Mouse (Mus musculus): ENCODE data around the gene Ppara. TPM values are rescaled to one million over a fixed set of nuclear protein-coding genes. Genes with fewer than 3 reads are reported as not detected.

Gene Ppara
- polyA plus RNA-seq, 1 experiment, result 1.1 TPM

- Histone ChIP-seq H3K4me1 (ENCODE audit: control insufficient read depth, insufficient read depth, low read length) (no peaks in the 10 kb centered on the region), H3K4me3 (replicated peaks; ENCODE audit: control insufficient read depth, low read depth, low read length) (no peak overlapping the region), H3K27ac (ENCODE audit: control insufficient read depth, insufficient read depth, low read depth, low read length, poor library complexity) (no peak overlapping the region)
- TF ChIP-seq POLR2A (IDR thresholded peaks at IDR 0.05; ENCODE audit: borderline replicate concordance, control insufficient read depth, low read depth, low read length) (no peak), CTCF (IDR thresholded peaks at IDR 0.05; ENCODE audit: control insufficient read depth, insufficient read depth, low read length) (no peak)
- WGBS, result 77% methylated on average over 13 of the region's 13 CpGs
These were observed 11.9 kb downstream of the Ppara start for GRCm38 (mm10) chr15:85746671-85747070.

GRCm38 (mm10) chr15:85747951-85748350, 13.2 kb downstream of the Ppara start:
- no peak for TF ChIP-seq POLR2A (IDR thresholded peaks at IDR 0.05; ENCODE audit: borderline replicate concordance, control insufficient read depth, low read depth, low read length)
- no peak for TF ChIP-seq CTCF (IDR thresholded peaks at IDR 0.05; ENCODE audit: control insufficient read depth, insufficient read depth, low read length)
- Histone ChIP-seq H3K4me3 (replicated peaks; ENCODE audit: control insufficient read depth, low read depth, low read length) (no peak overlapping the region), H3K4me1 (ENCODE audit: control insufficient read depth, insufficient read depth, low read length) (no peaks in the 10 kb centered on the region), H3K27ac (ENCODE audit: control insufficient read depth, insufficient read depth, low read depth, low read length, poor library complexity) (no peak overlapping the region)
- 88% methylated on average over 5 of the region's 5 CpGs for WGBS

GRCm38 (mm10) chr15:85748466-85748865, 13.7 kb downstream of the Ppara start:
- no peak for TF ChIP-seq POLR2A (IDR thresholded peaks at IDR 0.05; ENCODE audit: borderline replicate concordance, control insufficient read depth, low read depth, low read length)
- no peak for TF ChIP-seq CTCF (IDR thresholded peaks at IDR 0.05; ENCODE audit: control insufficient read depth, insufficient read depth, low read length)
- Histone ChIP-seq H3K27ac (ENCODE audit: control insufficient read depth, insufficient read depth, low read depth, low read length, poor library complexity) (no peak overlapping the region), H3K4me1 (ENCODE audit: control insufficient read depth, insufficient read depth, low read length) (no peaks in the 10 kb centered on the region), H3K4me3 (replicated peaks; ENCODE audit: control insufficient read depth, low read depth, low read length) (no peak overlapping the region)
- WGBS, result 62% methylated on average over 3 of the region's 3 CpGs

GRCm38 (mm10) chr15:85749141-85749540, 14.4 kb downstream of the Ppara start:
- no peak overlapping the region for H3K4me3 ChIP-seq (replicated peaks; ENCODE audit: control insufficient read depth, low read depth, low read length)

GRCm38 (mm10) chr15:85750115-85750514, 15.3 kb downstream of the Ppara start:
- no peak for TF ChIP-seq POLR2A (IDR thresholded peaks at IDR 0.05; ENCODE audit: borderline replicate concordance, control insufficient read depth, low read depth, low read length)
- TF ChIP-seq CTCF (IDR thresholded peaks at IDR 0.05; ENCODE audit: control insufficient read depth, insufficient read depth, low read length), result no peak
- Histone ChIP-seq H3K4me1 (ENCODE audit: control insufficient read depth, insufficient read depth, low read length) (no peaks in the 10 kb centered on the region), H3K27ac (ENCODE audit: control insufficient read depth, insufficient read depth, low read depth, low read length, poor library complexity) (no peak overlapping the region), H3K4me3 (replicated peaks; ENCODE audit: control insufficient read depth, low read depth, low read length) (no peak overlapping the region)
- WGBS, result 83% methylated on average over 5 of the region's 5 CpGs

More at GRCm38 (mm10) chr15:85749141-85749540, 14.4 kb downstream of the Ppara start:
- 59% methylated on average over 9 of the region's 9 CpGs for WGBS
- Histone ChIP-seq H3K4me1 (ENCODE audit: control insufficient read depth, insufficient read depth, low read length) (no peaks in the 10 kb centered on the region), H3K27ac (ENCODE audit: control insufficient read depth, insufficient read depth, low read depth, low read length, poor library complexity) (no peak overlapping the region)
- TF ChIP-seq POLR2A (IDR thresholded peaks at IDR 0.05; ENCODE audit: borderline replicate concordance, control insufficient read depth, low read depth, low read length) (no peak), CTCF (IDR thresholded peaks at IDR 0.05; ENCODE audit: control insufficient read depth, insufficient read depth, low read length) (no peak)

- Histone ChIP-seq H3K4me1 (ENCODE audit: control insufficient read depth, insufficient read depth, low read length) (no peaks in the 10 kb centered on the region), H3K4me3 (replicated peaks; ENCODE audit: control insufficient read depth, low read depth, low read length) (no peak overlapping the region), H3K27ac (ENCODE audit: control insufficient read depth, insufficient read depth, low read depth, low read length, poor library complexity) (no peak overlapping the region)
- 68% methylated on average over 2 of the region's 2 CpGs for WGBS
- TF ChIP-seq POLR2A (IDR thresholded peaks at IDR 0.05; ENCODE audit: borderline replicate concordance, control insufficient read depth, low read depth, low read length), result no peak
- TF ChIP-seq CTCF (IDR thresholded peaks at IDR 0.05; ENCODE audit: control insufficient read depth, insufficient read depth, low read length), result no peak
These were observed 17.9 kb downstream of the Ppara start for GRCm38 (mm10) chr15:85752655-85753054.

- H3K4me3 ChIP-seq (replicated peaks; ENCODE audit: control insufficient read depth, low read depth, low read length), result no peak overlapping the region
- TF ChIP-seq CTCF (IDR thresholded peaks at IDR 0.05; ENCODE audit: control insufficient read depth, insufficient read depth, low read length) (no peak), POLR2A (IDR thresholded peaks at IDR 0.05; ENCODE audit: borderline replicate concordance, control insufficient read depth, low read depth, low read length) (no peak)
- WGBS, result 89% methylated on average over 1 of the region's 1 CpGs
- no peaks in the 10 kb centered on the region for H3K4me1 ChIP-seq (ENCODE audit: control insufficient read depth, insufficient read depth, low read length)
- H3K27ac ChIP-seq (ENCODE audit: control insufficient read depth, insufficient read depth, low read depth, low read length, poor library complexity), result no peak overlapping the region
These were observed 19.4 kb downstream of the Ppara start for GRCm38 (mm10) chr15:85754033-85754650.

- no peaks in the 10 kb centered on the region for H3K4me1 ChIP-seq (ENCODE audit: control insufficient read depth, insufficient read depth, low read length)
- TF ChIP-seq POLR2A (IDR thresholded peaks at IDR 0.05; ENCODE audit: borderline replicate concordance, control insufficient read depth, low read depth, low read length), result no peak
- no peak for TF ChIP-seq CTCF (IDR thresholded peaks at IDR 0.05; ENCODE audit: control insufficient read depth, insufficient read depth, low read length)
- no peak overlapping the region for H3K4me3 ChIP-seq (replicated peaks; ENCODE audit: control insufficient read depth, low read depth, low read length)
- no peak overlapping the region for H3K27ac ChIP-seq (ENCODE audit: control insufficient read depth, insufficient read depth, low read depth, low read length, poor library complexity)
- 58% methylated on average over 6 of the region's 6 CpGs for WGBS
These were observed 20.4 kb downstream of the Ppara start for GRCm38 (mm10) chr15:85755214-85755613.

GRCm38 (mm10) chr15:85756611-85757010, 21.8 kb downstream of the Ppara start:
- H3K4me3 ChIP-seq (replicated peaks; ENCODE audit: control insufficient read depth, low read depth, low read length), result no peak overlapping the region
- TF ChIP-seq POLR2A (IDR thresholded peaks at IDR 0.05; ENCODE audit: borderline replicate concordance, control insufficient read depth, low read depth, low read length), result no peak
- no peak for TF ChIP-seq CTCF (IDR thresholded peaks at IDR 0.05; ENCODE audit: control insufficient read depth, insufficient read depth, low read length)
- no peaks in the 10 kb centered on the region for H3K4me1 ChIP-seq (ENCODE audit: control insufficient read depth, insufficient read depth, low read length)
- no peak overlapping the region for H3K27ac ChIP-seq (ENCODE audit: control insufficient read depth, insufficient read depth, low read depth, low read length, poor library complexity)
- WGBS, result 82% methylated on average over 7 of the region's 7 CpGs

Measured in bone marrow, adult 2 months (tissue).